Mouse (Mus musculus): ENCODE data around the gene Sipa1l1. TPM values are rescaled to one million over a fixed set of nuclear protein-coding genes. Genes with fewer than 3 reads are reported as not detected.

Sipa1l1 gene
- polyA plus RNA-seq, 1 experiment, result 12.0 TPM

- peaks cover 78% of the 10 kb centered on the region for H3K4me1 ChIP-seq
- H3K36me3 ChIP-seq (replicated peaks; ENCODE audit: low read length), result peaks cover 13% of the 10 kb centered on the region
- no peaks in the 10 kb centered on the region for H3K9me3 ChIP-seq
- no peaks in the 10 kb centered on the region for H3K27me3 ChIP-seq (replicated peaks)
- TF ChIP-seq GATA1 (IDR thresholded peaks at IDR 0.05; ENCODE audit: borderline replicate concordance, low read length) (no peak), FLI1 (IDR thresholded peaks at IDR 0.05; ENCODE audit: low read length) (no peak)
- no peak overlapping the region for H3K4me3 ChIP-seq (replicated peaks)
Measured at GRCm38 (mm10) chr12:82275767-82276166, 106.6 kb downstream of the Sipa1l1 start.

GRCm38 (mm10) chr12:82276591-82276990, 107.5 kb downstream of the Sipa1l1 start:
- Histone ChIP-seq H3K27me3 (replicated peaks) (no peaks in the 10 kb centered on the region), H3K4me1 (peaks cover 71% of the 10 kb centered on the region), H3K9me3 (no peaks in the 10 kb centered on the region), H3K4me3 (replicated peaks) (no peak overlapping the region), H3K36me3 (replicated peaks; ENCODE audit: low read length) (peaks cover 9% of the 10 kb centered on the region)
- TF ChIP-seq FLI1 (IDR thresholded peaks at IDR 0.05; ENCODE audit: low read length) (no peak), GATA1 (IDR thresholded peaks at IDR 0.05; ENCODE audit: borderline replicate concordance, low read length) (no peak)

GRCm38 (mm10) chr12:82284617-82285016, 115.5 kb downstream of the Sipa1l1 start:
- Histone ChIP-seq H3K4me1 (peaks cover 43% of the 10 kb centered on the region), H3K36me3 (replicated peaks; ENCODE audit: low read length) (peaks cover 8% of the 10 kb centered on the region)
- TF ChIP-seq GATA1 (IDR thresholded peaks at IDR 0.05; ENCODE audit: borderline replicate concordance, low read length) (no peak), FLI1 (IDR thresholded peaks at IDR 0.05; ENCODE audit: low read length) (no peak)

GRCm38 (mm10) chr12:82285018-82285417, 115.9 kb downstream of the Sipa1l1 start:
- H3K9me3 ChIP-seq, result no peaks in the 10 kb centered on the region
- peaks cover 39% of the 10 kb centered on the region for H3K4me1 ChIP-seq
- no peaks in the 10 kb centered on the region for H3K27me3 ChIP-seq (replicated peaks)
- H3K4me3 ChIP-seq (replicated peaks), result no peak overlapping the region
- TF ChIP-seq FLI1 (IDR thresholded peaks at IDR 0.05; ENCODE audit: low read length) (no peak), GATA1 (IDR thresholded peaks at IDR 0.05; ENCODE audit: borderline replicate concordance, low read length) (no peak)
- peaks cover 8% of the 10 kb centered on the region for H3K36me3 ChIP-seq (replicated peaks; ENCODE audit: low read length)

More at GRCm38 (mm10) chr12:82284617-82285016, 115.5 kb downstream of the Sipa1l1 start:
- no peak overlapping the region for H3K4me3 ChIP-seq (replicated peaks)
- H3K27me3 ChIP-seq (replicated peaks), result no peaks in the 10 kb centered on the region
- H3K9me3 ChIP-seq, result no peaks in the 10 kb centered on the region

GRCm38 (mm10) chr12:82286068-82286467, 116.9 kb downstream of the Sipa1l1 start:
- Histone ChIP-seq H3K9me3 (no peaks in the 10 kb centered on the region), H3K27me3 (replicated peaks) (no peaks in the 10 kb centered on the region), H3K4me3 (replicated peaks) (no peak overlapping the region), H3K4me1 (peaks cover 33% of the 10 kb centered on the region), H3K36me3 (replicated peaks; ENCODE audit: low read length) (peaks cover 8% of the 10 kb centered on the region)
- no peak for TF ChIP-seq FLI1 (IDR thresholded peaks at IDR 0.05; ENCODE audit: low read length)
- TF ChIP-seq GATA1 (IDR thresholded peaks at IDR 0.05; ENCODE audit: borderline replicate concordance, low read length), result no peak

- H3K4me1 ChIP-seq, result peaks cover 40% of the 10 kb centered on the region
- TF ChIP-seq GATA1 (IDR thresholded peaks at IDR 0.05; ENCODE audit: borderline replicate concordance, low read length), result no peak
- TF ChIP-seq FLI1 (IDR thresholded peaks at IDR 0.05; ENCODE audit: low read length), result no peak
- H3K9me3 ChIP-seq, result no peaks in the 10 kb centered on the region
- H3K27me3 ChIP-seq (replicated peaks), result no peaks in the 10 kb centered on the region
- H3K4me3 ChIP-seq (replicated peaks), result no peak overlapping the region
- H3K36me3 ChIP-seq (replicated peaks; ENCODE audit: low read length), result peaks cover 8% of the 10 kb centered on the region
Measured at GRCm38 (mm10) chr12:82286804-82287203, 117.7 kb downstream of the Sipa1l1 start.

GRCm38 (mm10) chr12:82293545-82294247, 124.6 kb downstream of the Sipa1l1 start:
- Histone ChIP-seq H3K9me3 (no peaks in the 10 kb centered on the region), H3K4me3 (replicated peaks) (no peak overlapping the region), H3K36me3 (replicated peaks; ENCODE audit: low read length) (peaks cover 20% of the 10 kb centered on the region), H3K4me1 (peaks cover 34% of the 10 kb centered on the region), H3K27me3 (replicated peaks) (no peaks in the 10 kb centered on the region)
- TF ChIP-seq FLI1 (IDR thresholded peaks at IDR 0.05; ENCODE audit: low read length) (no peak), GATA1 (IDR thresholded peaks at IDR 0.05; ENCODE audit: borderline replicate concordance, low read length) (no peak)

GRCm38 (mm10) chr12:82294906-82295887, 126.1 kb downstream of the Sipa1l1 start:
- no peaks in the 10 kb centered on the region for H3K27me3 ChIP-seq (replicated peaks)
- no peak overlapping the region for H3K4me3 ChIP-seq (replicated peaks)
- peaks cover 34% of the 10 kb centered on the region for H3K4me1 ChIP-seq
- TF ChIP-seq GATA1 (IDR thresholded peaks at IDR 0.05; ENCODE audit: borderline replicate concordance, low read length) (no peak), FLI1 (IDR thresholded peaks at IDR 0.05; ENCODE audit: low read length) (no peak)
- H3K9me3 ChIP-seq, result no peaks in the 10 kb centered on the region
- peaks cover 12% of the 10 kb centered on the region for H3K36me3 ChIP-seq (replicated peaks; ENCODE audit: low read length)

- no peak for TF ChIP-seq FLI1 (IDR thresholded peaks at IDR 0.05; ENCODE audit: low read length)
- no peak for TF ChIP-seq GATA1 (IDR thresholded peaks at IDR 0.05; ENCODE audit: borderline replicate concordance, low read length)
- H3K36me3 ChIP-seq (replicated peaks; ENCODE audit: low read length), result peaks cover 12% of the 10 kb centered on the region
- no peak overlapping the region for H3K4me3 ChIP-seq (replicated peaks)
- no peaks in the 10 kb centered on the region for H3K9me3 ChIP-seq
- H3K27me3 ChIP-seq (replicated peaks), result no peaks in the 10 kb centered on the region
- peaks cover 30% of the 10 kb centered on the region for H3K4me1 ChIP-seq
Measured at GRCm38 (mm10) chr12:82296276-82296675, 127.2 kb downstream of the Sipa1l1 start.
